Mouse (Mus musculus) brain, embryonic 14.5 days (tissue): ENCODE measurements at regions not wholly inside any gene's neighbourhood (a gene's known extent, or its start where the extent isn't known, plus 50 kb on each side); places are given as distances from the start of the nearest gene placed in this dataset.

Experiments
- CTCF ChIP-seq: fragments of 200-500 bp; IDR thresholded peaks from 2 replicates; pipeline ENCODE4 v1.5.1; 2012; ENCODE audit warnings: inconsistent platforms, mild to moderate bottlenecking, moderate library complexity, borderline replicate concordance; ENCODE audit not compliant: insufficient read depth, insufficient read length; ENCODE audit errors: extremely low read depth
- POLR2A ChIP-seq: fragments of 200-500 bp; IDR thresholded peaks from 2 replicates; pipeline ENCODE4 v1.6.1; 2012; ENCODE audit warnings: mild to moderate bottlenecking, inconsistent platforms, borderline replicate concordance; ENCODE audit not compliant: poor library complexity, insufficient read depth, insufficient read length, severe bottlenecking; ENCODE audit errors: extremely low read depth

GRCm38 (mm10) chr8:12064664-12065063 is 214.0 kb upstream of the A230072I06Rik start:
- no peak for TF ChIP-seq CTCF
- no peak for TF ChIP-seq POLR2A
